Mouse (Mus musculus): ENCODE data around the gene Elmsan1. TPM values are rescaled to one million over a fixed set of nuclear protein-coding genes. Genes with fewer than 3 reads are reported as not detected.
A peak's percentile ranks its signal among the peaks of the same experiment; 100 is the strongest.

Elmsan1 gene
- total and polyA plus RNA-seq, 3 experiments, result 2.2 to 14.3 (median 5.6) TPM

GRCm38 (mm10) chr12:84235981-84236752, 17.5 kb upstream of the Elmsan1 start:
- no peak overlapping the region for H3K4me3 ChIP-seq (replicated peaks in 1 of 3; ENCODE audit: low read depth in 2 of 3, low read length in 2 of 3, poor library complexity in 1 of 3)
- H3K4me2 ChIP-seq (ENCODE audit: insufficient read depth, low read depth, poor library complexity, severe bottlenecking), result no peak overlapping the region
- no peak overlapping the region for H3K27ac ChIP-seq (ENCODE audit: insufficient read depth, low read depth)
- peaks cover 4 to 18% of the 10 kb centered on the region in 2 experiments for H3K4me1 ChIP-seq (ENCODE audit: control insufficient read depth in 1 of 2, insufficient read depth in 2 of 2)
- dilution Hi-C loops (cut with MboI; ENCODE audit: extremely low pct_ligation_motif_present, extremely low pct_unique_long_range_greater_than_20kb, low sequenced_read_pairs), result no loop called here
- no peak overlapping the region for H3K9ac ChIP-seq (ENCODE audit: insufficient read depth, low read depth)
- peak; percentile 22 for DNase-seq (ENCODE audit: extremely low read depth)
- no peaks in the 10 kb centered on the region for H3K9me3 ChIP-seq (replicated peaks; ENCODE audit: low read length)
- in situ Hi-C loops (cut with MboI; ENCODE audit: low pct_ligation_motif_present, low pct_unique_long_range_greater_than_20kb, low sequenced_read_pairs), result no loop called here
- H3K36me3 ChIP-seq (replicated peaks in 1 of 2; ENCODE audit: control insufficient read depth in 1 of 2, insufficient read depth in 1 of 2, low read length in 1 of 2), result no peaks in the 10 kb centered on the region
- TF ChIP-seq EP300 (IDR thresholded peaks at IDR 0.05; ENCODE audit: low read length) (no peak), ELF1 (IDR thresholded peaks at IDR 0.05; ENCODE audit: low read depth, low read length) (peak; percentile 18; the same call in 1 of the 2 replicates)
- no peaks in the 10 kb centered on the region for H3K27me3 ChIP-seq (replicated peaks)
- no peaks in the 10 kb centered on the region for H3K79me2 ChIP-seq (replicated peaks; ENCODE audit: control insufficient read depth, extremely low read depth, insufficient read depth, poor library complexity, severe bottlenecking)

GRCm38 (mm10) chr12:84235577-84235976, 16.9 kb upstream of the Elmsan1 start:
- no peak overlapping the region for H3K4me3 ChIP-seq (replicated peaks in 1 of 3; ENCODE audit: low read depth in 2 of 3, low read length in 2 of 3, poor library complexity in 1 of 3)
- no peak overlapping the region for H3K27ac ChIP-seq (ENCODE audit: insufficient read depth, low read depth)
- in situ Hi-C loops (cut with MboI; ENCODE audit: low pct_ligation_motif_present, low pct_unique_long_range_greater_than_20kb, low sequenced_read_pairs) (no loop called here), dilution Hi-C loops (cut with MboI; ENCODE audit: extremely low pct_ligation_motif_present, extremely low pct_unique_long_range_greater_than_20kb, low sequenced_read_pairs) (no loop called here)
- H3K9me3 ChIP-seq (replicated peaks; ENCODE audit: low read length), result no peaks in the 10 kb centered on the region
- no peaks in the 10 kb centered on the region for H3K36me3 ChIP-seq (replicated peaks in 1 of 2; ENCODE audit: control insufficient read depth in 1 of 2, insufficient read depth in 1 of 2, low read length in 1 of 2)
- peaks cover 4 to 18% of the 10 kb centered on the region in 2 experiments for H3K4me1 ChIP-seq (ENCODE audit: control insufficient read depth in 1 of 2, insufficient read depth in 2 of 2)
- no peaks in the 10 kb centered on the region for H3K27me3 ChIP-seq (replicated peaks)
- H3K79me2 ChIP-seq (replicated peaks; ENCODE audit: control insufficient read depth, extremely low read depth, insufficient read depth, poor library complexity, severe bottlenecking), result no peaks in the 10 kb centered on the region
- no peak overlapping the region for H3K9ac ChIP-seq (ENCODE audit: insufficient read depth, low read depth)
- no peak for DNase-seq (ENCODE audit: extremely low read depth)
- TF ChIP-seq MAX (IDR thresholded peaks at IDR 0.05; ENCODE audit: low read length) (no peak), PAX5 (IDR thresholded peaks at IDR 0.05; ENCODE audit: low read length) (no peak), CHD2 (IDR thresholded peaks at IDR 0.05; ENCODE audit: low read length) (no peak), MYC (IDR thresholded peaks at IDR 0.05; ENCODE audit: low read depth, low read length) (no peak), POLR2AphosphoS2 (IDR thresholded peaks at IDR 0.05; ENCODE audit: low read depth, low read length) (no peak), ZKSCAN1 (IDR thresholded peaks at IDR 0.05; ENCODE audit: borderline replicate concordance, low read depth, low read length) (no peak), EP300 (IDR thresholded peaks at IDR 0.05; ENCODE audit: low read length) (no peak), MAFK (IDR thresholded peaks at IDR 0.05; ENCODE audit: insufficient replicate concordance, low read length) (no peak), E2F4 (IDR thresholded peaks at IDR 0.05; ENCODE audit: insufficient replicate concordance, low read depth, low read length) (no peak), MEF2A (IDR thresholded peaks at IDR 0.05; ENCODE audit: borderline replicate concordance, low read depth, low read length) (no peak), USF1 (IDR thresholded peaks at IDR 0.05; ENCODE audit: low read depth, low read length) (no peak)
- H3K4me2 ChIP-seq (ENCODE audit: insufficient read depth, low read depth, poor library complexity, severe bottlenecking), result no peak overlapping the region
